Mouse (Mus musculus): Measurements from ENCODE around the gene Olfr522. TPM values are rescaled to one million over a fixed set of nuclear protein-coding genes. Genes with fewer than 3 reads are reported as not detected.

The Olfr522 gene
- not detected in 2 replicates for polyA plus RNA-seq (2015; fragmentation: Nextera tagmentation; extraction: Ambion mirVana)

GRCm38 (mm10) chr7:140164664-140165063 lies at the start of gene Olfr522:
Olfr522 (minus strand) TSS chr7:140164764.
- Histone ChIP-seq H3K9me3 (no peaks in the 10 kb centered on the region), H3K36me3 (no peaks in the 10 kb centered on the region), H3K4me2 (no peak within 1 kb of the TSS), H3K9ac (no peak within 1 kb of the TSS), H3K27ac (replicated peaks) (no peak within 1 kb of the TSS), H3K4me1 (no peaks in the 10 kb centered on the region), H3K27me3 (replicated peaks) (0 out of 2 replicates have a peak, but pooled peaks cover 17% of the 10 kb centered on the region), H3K4me3 (no peak within 1 kb of the TSS)
- 56% methylated on average over 7 of the region's 7 CpGs for WGBS
- ATAC-seq (ENCODE audit: extremely low read depth, insufficient number of reproducible peaks, low FRiP score, low TSS enrichment): no peak

- H3K4me2 ChIP-seq: no peak overlapping the region
- no peak overlapping the region for H3K9ac ChIP-seq
- H3K4me1 ChIP-seq: no peaks in the 10 kb centered on the region
- WGBS: 68% methylated on average over 5 of the region's 5 CpGs
- H3K27ac ChIP-seq (replicated peaks): no peak overlapping the region
- H3K9me3 ChIP-seq: no peaks in the 10 kb centered on the region
- ATAC-seq (ENCODE audit: extremely low read depth, insufficient number of reproducible peaks, low FRiP score, low TSS enrichment): no peak
- H3K4me3 ChIP-seq: no peak overlapping the region
- H3K27me3 ChIP-seq (replicated peaks): 0 out of 2 replicates have a peak, but pooled peaks cover 5% of the 10 kb centered on the region
- H3K36me3 ChIP-seq: no peaks in the 10 kb centered on the region
Observed at GRCm38 (mm10) chr7:140213841-140214240, 49.3 kb upstream of the Olfr522 start.

DNA sequence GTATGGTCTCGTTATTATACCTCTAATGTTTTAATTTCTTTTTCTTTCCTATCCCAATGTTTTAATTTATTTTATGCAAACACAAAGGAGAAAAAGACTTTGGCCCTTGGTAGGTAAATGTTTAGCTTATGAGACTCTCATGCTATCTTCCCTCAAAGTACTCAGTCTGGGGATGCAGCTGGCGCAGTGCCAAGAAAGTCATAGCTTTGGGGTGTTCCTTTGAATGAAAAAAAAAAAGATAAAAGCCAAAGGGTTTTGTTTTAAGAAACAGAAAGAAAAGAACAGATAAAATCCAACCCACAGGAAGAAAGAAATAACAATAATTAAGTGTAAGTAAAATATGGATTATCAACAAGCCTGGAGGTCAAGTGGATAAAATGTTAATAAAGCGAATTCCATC lies 44.1 kb upstream of the Olfr522 start:
- no peak overlapping the region for H3K4me2 ChIP-seq
- H3K27ac ChIP-seq (replicated peaks): no peak overlapping the region
- H3K4me3 ChIP-seq: no peak overlapping the region

GRCm38 (mm10) chr7:140208153-140208552 lies 43.6 kb upstream of the Olfr522 start:
- Histone ChIP-seq H3K9me3 (no peaks in the 10 kb centered on the region), H3K36me3 (no peaks in the 10 kb centered on the region), H3K4me1 (no peaks in the 10 kb centered on the region), H3K27me3 (replicated peaks) (peaks cover 3% of the 10 kb centered on the region; the same call in 1 of the 2 replicates), H3K4me2 (no peak overlapping the region), H3K9ac (no peak overlapping the region), H3K27ac (replicated peaks) (no peak overlapping the region), H3K4me3 (no peak overlapping the region)
- ATAC-seq (ENCODE audit: extremely low read depth, insufficient number of reproducible peaks, low FRiP score, low TSS enrichment): no peak
- 60% methylated on average over 8 of the region's 8 CpGs for WGBS

More for the DNA sequence above, 44.1 kb upstream of the Olfr522 start:
- H3K9me3 ChIP-seq: no peaks in the 10 kb centered on the region
- H3K27me3 ChIP-seq (replicated peaks): peaks cover 3% of the 10 kb centered on the region; the same call in 1 of the 2 replicates
- 63% methylated on average over 3 of the region's 3 CpGs for WGBS
- H3K36me3 ChIP-seq: no peaks in the 10 kb centered on the region
- H3K9ac ChIP-seq: no peak overlapping the region
- no peaks in the 10 kb centered on the region for H3K4me1 ChIP-seq
- no peak for ATAC-seq (ENCODE audit: extremely low read depth, insufficient number of reproducible peaks, low FRiP score, low TSS enrichment)

DNA sequence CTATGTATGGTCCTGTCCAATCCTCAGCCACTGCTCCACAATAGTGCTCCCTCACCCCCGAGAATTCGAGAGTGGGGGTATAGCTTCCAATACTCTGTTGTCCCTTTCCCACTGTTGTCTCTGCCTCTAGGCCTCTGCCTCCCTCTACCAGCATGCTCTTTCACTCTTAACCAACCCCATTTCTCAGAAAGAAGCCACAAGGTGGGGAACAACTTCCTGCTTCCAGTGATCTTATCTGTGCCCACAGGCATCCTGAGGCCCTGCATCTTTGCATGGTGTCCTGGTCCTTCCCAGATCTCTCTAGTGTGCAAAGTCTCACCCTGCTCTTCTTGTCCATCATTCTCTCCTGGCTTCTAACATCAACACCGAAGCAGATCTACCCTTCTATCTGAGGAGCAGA lies 42.3 kb upstream of the Olfr522 start:
- Histone ChIP-seq H3K27ac (replicated peaks) (no peak overlapping the region), H3K4me2 (no peak overlapping the region), H3K4me3 (no peak overlapping the region), H3K27me3 (replicated peaks) (peaks cover 3% of the 10 kb centered on the region; the same call in 1 of the 2 replicates), H3K36me3 (no peaks in the 10 kb centered on the region), H3K4me1 (no peaks in the 10 kb centered on the region), H3K9ac (no peak overlapping the region), H3K9me3 (no peaks in the 10 kb centered on the region)
- 59% methylated on average over 3 of the region's 3 CpGs for WGBS
- ATAC-seq (ENCODE audit: extremely low read depth, insufficient number of reproducible peaks, low FRiP score, low TSS enrichment): no peak

GRCm38 (mm10) chr7:140205864-140206263 lies 41.3 kb upstream of the Olfr522 start, which contains the start of gene Olfr524:
Olfr524 (minus strand) TSS chr7:140205964.
- no peaks in the 10 kb centered on the region for H3K9me3 ChIP-seq
- no peak within 1 kb of the TSS for H3K9ac ChIP-seq
- no peaks in the 10 kb centered on the region for H3K36me3 ChIP-seq
- no peak for ATAC-seq (ENCODE audit: extremely low read depth, insufficient number of reproducible peaks, low FRiP score, low TSS enrichment)
- H3K27me3 ChIP-seq (replicated peaks): peaks cover 3% of the 10 kb centered on the region; the same call in 1 of the 2 replicates
- H3K4me2 ChIP-seq: no peak within 1 kb of the TSS
- no peaks in the 10 kb centered on the region for H3K4me1 ChIP-seq
- H3K4me3 ChIP-seq: no peak within 1 kb of the TSS
- no peak within 1 kb of the TSS for H3K27ac ChIP-seq (replicated peaks)

DNA sequence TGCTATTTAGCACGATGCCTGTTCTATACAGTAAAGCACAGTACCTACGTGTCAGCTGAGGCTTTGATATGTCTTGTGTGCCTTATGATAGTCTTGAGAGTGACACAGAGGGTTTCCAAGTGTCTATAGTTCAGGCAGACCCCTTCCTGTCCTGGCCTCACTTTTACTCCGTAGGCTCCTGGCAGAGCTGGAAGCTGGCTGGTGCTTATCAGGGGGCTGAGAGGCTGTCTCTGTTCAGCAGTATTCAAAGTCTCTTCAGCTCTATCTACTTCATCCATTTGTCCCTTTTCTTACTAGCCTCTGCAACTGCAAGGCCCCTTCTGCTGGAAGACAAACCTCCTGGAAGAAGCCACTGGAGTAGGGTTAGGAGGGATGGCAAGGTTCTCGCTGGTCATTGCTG lies 36.5 kb upstream of the Olfr522 start:
- Histone ChIP-seq H3K9ac (no peak overlapping the region), H3K9me3 (no peaks in the 10 kb centered on the region), H3K27ac (replicated peaks) (no peak overlapping the region), H3K4me1 (no peaks in the 10 kb centered on the region), H3K27me3 (replicated peaks) (peaks cover 3% of the 10 kb centered on the region; the same call in 1 of the 2 replicates), H3K4me3 (no peak overlapping the region), H3K36me3 (no peaks in the 10 kb centered on the region), H3K4me2 (no peak overlapping the region)
- no peak for ATAC-seq (ENCODE audit: extremely low read depth, insufficient number of reproducible peaks, low FRiP score, low TSS enrichment)
- WGBS: 75% methylated on average over 4 of the region's 4 CpGs

DNA sequence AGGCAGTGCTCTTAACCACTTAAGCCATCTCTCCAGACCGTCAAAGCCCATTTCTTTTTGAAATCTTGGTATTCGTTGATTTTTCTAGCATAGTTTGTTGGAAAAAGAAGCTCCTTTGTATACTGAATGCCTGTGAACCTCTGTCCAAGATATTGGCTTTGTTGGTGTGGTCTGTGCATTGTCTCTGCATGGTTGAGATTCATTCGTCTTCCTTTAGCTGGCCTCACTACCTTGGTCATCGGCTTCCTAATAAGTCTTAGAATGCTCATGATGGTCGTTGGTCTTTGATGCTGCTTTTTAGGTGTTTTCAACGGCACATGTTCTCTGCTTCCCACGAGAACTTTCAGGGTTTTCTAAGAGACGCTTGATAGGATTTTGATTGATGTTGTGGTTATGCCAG lies 31.4 kb upstream of the Olfr522 start:
- Histone ChIP-seq H3K4me3 (no peak overlapping the region), H3K9me3 (no peaks in the 10 kb centered on the region), H3K4me2 (no peak overlapping the region), H3K36me3 (no peaks in the 10 kb centered on the region), H3K4me1 (no peaks in the 10 kb centered on the region), H3K9ac (no peak overlapping the region), H3K27me3 (replicated peaks) (peaks cover 3% of the 10 kb centered on the region), H3K27ac (replicated peaks) (no peak overlapping the region)
- 71% methylated on average over 8 of the region's 8 CpGs for WGBS
- no peak for ATAC-seq (ENCODE audit: extremely low read depth, insufficient number of reproducible peaks, low FRiP score, low TSS enrichment)

- no peak overlapping the region for H3K9ac ChIP-seq
- no peak overlapping the region for H3K27ac ChIP-seq (replicated peaks)
- H3K4me2 ChIP-seq: no peak overlapping the region
- WGBS: 76% methylated on average over 4 of the region's 4 CpGs
- no peak overlapping the region for H3K4me3 ChIP-seq
- no peak for ATAC-seq (ENCODE audit: extremely low read depth, insufficient number of reproducible peaks, low FRiP score, low TSS enrichment)
- H3K9me3 ChIP-seq: no peaks in the 10 kb centered on the region
- H3K36me3 ChIP-seq: no peaks in the 10 kb centered on the region
- H3K27me3 ChIP-seq (replicated peaks): peaks cover 3% of the 10 kb centered on the region; the same call in 1 of the 2 replicates
- no peaks in the 10 kb centered on the region for H3K4me1 ChIP-seq
Observed at GRCm38 (mm10) chr7:140194031-140194430, 29.5 kb upstream of the Olfr522 start.

- Histone ChIP-seq H3K27me3 (replicated peaks) (peaks cover 3% of the 10 kb centered on the region; the same call in 1 of the 2 replicates), H3K36me3 (no peaks in the 10 kb centered on the region), H3K9me3 (no peaks in the 10 kb centered on the region), H3K4me3 (no peak overlapping the region), H3K4me1 (no peaks in the 10 kb centered on the region), H3K9ac (no peak overlapping the region), H3K27ac (replicated peaks) (no peak overlapping the region), H3K4me2 (no peak overlapping the region)
- WGBS: 73% methylated on average over 2 of the region's 2 CpGs
- no peak for ATAC-seq (ENCODE audit: extremely low read depth, insufficient number of reproducible peaks, low FRiP score, low TSS enrichment)
Observed at GRCm38 (mm10) chr7:140192851-140193250, 28.3 kb upstream of the Olfr522 start.

DNA sequence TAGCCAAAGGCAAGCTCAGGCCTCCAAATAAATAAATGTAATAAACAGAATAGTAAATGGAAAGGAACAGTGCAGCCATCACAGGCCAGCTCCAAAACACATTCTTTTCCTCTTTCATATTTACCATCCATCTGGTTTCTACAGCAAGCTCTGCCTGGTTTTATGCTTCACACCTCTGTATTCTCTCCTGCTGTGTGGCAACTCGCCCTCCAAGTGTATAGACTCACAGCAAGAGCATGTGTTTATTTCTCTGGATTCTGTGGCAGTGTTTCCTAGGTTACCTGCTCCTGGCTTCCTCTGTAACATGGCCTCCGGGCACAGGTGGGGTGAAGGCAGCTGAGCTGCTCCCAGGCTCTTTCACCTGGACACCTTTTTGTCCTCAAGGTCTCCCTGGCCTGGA lies 27.9 kb upstream of the Olfr522 start:
- 47% methylated on average over 2 of the region's 2 CpGs for WGBS
- H3K27me3 ChIP-seq (replicated peaks): peaks cover 7% of the 10 kb centered on the region; the same call in 1 of the 2 replicates
- H3K9me3 ChIP-seq: no peaks in the 10 kb centered on the region
- H3K4me1 ChIP-seq: no peaks in the 10 kb centered on the region
- H3K4me3 ChIP-seq: no peak overlapping the region
- H3K27ac ChIP-seq (replicated peaks): no peak overlapping the region
- ATAC-seq (ENCODE audit: extremely low read depth, insufficient number of reproducible peaks, low FRiP score, low TSS enrichment): no peak; the same call in 1 of the 2 replicates
- no peaks in the 10 kb centered on the region for H3K36me3 ChIP-seq
- H3K4me2 ChIP-seq: no peak overlapping the region
- no peak overlapping the region for H3K9ac ChIP-seq

DNA sequence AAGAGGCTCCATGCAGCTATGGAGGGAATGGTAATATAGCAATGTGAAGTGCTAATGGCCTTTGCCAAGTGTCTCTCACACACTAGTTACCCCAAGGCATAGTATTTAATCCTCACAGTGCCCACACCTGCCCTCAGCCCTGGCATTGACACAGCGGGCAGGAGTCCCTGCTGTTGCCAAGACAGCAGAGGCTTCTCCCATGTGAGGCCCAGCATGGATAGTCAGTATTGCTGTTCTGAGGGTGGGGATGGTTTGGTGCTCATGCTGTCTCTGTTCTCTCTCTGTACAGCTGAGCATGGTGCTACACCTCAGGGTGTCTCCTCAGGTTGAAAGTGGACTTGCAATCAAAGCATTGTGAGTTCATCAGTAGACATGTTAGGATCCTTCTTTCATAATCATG lies 25.9 kb upstream of the Olfr522 start:
- H3K27ac ChIP-seq (replicated peaks): no peak overlapping the region
- H3K27me3 ChIP-seq (replicated peaks): peaks cover 5% of the 10 kb centered on the region; the same call in 1 of the 2 replicates
- H3K4me3 ChIP-seq: no peak overlapping the region
- no peaks in the 10 kb centered on the region for H3K4me1 ChIP-seq
- H3K36me3 ChIP-seq: no peaks in the 10 kb centered on the region
- no peak for ATAC-seq (ENCODE audit: extremely low read depth, insufficient number of reproducible peaks, low FRiP score, low TSS enrichment)
- H3K9me3 ChIP-seq: no peaks in the 10 kb centered on the region
- no peak overlapping the region for H3K9ac ChIP-seq
- no peak overlapping the region for H3K4me2 ChIP-seq
- WGBS: 74% methylated on average over 1 of the region's 1 CpGs

All from heart, embryonic 13.5 days (tissue).